Mouse (Mus musculus) lung, postnatal 36 days (tissue): ENCODE measurements around the gene Gal3st1.
"Not testable (repeated sequence)": the region's sequence is repeated elsewhere in the genome, so short reads cannot be mapped to it uniquely, and the experiment has no call there.

Experiments
- DNase-seq: peaks from one replicate; pipeline ENCODE4 v3.0.0; 2022; ENCODE audit warnings: mixed read lengths

Gene Gal3st1

DNA sequence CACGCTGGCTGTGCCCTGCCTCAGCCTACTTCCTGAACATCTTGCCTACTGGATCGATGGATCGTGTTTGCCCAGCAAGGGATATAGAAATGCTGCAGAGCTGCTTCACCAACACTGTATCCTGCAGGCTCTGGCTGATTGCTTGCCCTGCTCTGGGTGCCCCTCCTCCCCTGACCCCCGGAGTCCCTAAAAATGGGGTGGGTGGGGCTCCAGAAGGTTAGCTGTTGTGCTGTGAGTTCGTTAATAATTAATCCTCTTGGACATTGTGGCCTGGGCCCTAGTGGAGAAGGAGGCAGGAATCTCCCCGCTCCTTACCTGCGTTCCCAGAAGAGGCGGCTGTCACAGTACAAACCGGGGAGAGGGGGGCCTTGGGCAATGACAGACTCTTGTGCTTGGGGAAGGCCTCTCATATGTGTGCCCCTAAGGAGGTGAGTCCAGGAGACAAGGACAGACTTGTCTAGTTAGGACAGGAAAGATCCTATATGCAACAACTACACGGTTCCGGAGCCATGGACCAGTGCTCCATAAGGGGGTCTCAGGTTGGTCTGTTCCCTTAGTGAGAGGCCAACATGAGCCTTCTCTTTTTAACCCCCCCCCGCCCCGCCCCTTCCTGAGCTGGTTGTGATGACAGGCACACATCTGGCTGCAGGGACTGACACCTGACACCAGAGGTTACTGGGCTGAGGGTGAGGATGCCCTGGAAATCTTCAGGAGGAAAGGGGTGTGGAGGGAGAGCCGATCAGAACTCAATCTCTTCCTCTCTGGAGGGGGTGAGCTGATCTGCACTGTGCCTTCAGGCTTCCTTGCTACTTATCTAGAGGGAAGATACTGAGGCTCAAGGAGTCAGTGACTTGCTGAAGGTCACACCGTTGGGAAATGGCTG is 668 bp downstream of the Gal3st1 start:
- DNase-seq, result peak; percentile 65

DNA sequence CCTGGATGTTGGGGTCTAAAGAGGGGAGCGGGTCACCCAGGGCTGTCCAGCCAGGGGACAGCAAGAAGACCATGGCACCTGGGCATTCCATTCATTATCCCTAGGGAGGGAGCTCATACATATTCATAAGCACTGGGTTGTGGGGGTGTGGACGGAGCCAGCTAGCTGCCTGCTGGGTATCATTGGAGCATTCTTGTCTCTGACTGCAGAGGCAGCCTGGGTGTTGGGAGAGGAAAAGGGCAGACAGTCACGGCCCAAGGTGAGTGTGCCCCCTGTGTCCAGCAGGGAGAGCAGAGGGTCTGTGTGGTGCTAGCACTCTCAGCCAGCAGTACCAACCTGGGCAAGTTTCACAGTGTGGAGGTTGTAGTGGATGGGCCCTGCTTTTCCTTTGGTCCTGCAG is 6.3 kb downstream of the Gal3st1 start:
- no peak for DNase-seq

DNA sequence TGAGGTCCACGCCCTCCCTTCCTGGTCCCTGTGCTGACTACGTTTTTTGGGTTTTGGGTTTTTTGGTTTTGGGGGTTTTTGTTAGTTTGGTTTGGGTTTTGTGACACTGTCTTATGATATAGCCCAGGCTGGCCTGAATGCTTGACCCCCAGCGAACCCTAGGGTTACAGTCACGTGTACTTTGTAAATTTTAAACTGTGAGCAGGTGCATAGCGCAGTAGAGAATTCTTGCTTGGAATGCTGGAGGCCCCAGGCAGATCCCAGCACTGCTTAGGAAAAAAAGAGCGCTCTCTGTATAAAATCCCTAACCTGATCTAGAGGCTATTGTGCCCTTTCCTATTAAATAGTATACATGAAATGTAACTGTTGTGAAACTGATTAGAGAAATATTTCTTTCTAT is 9.7 kb downstream of the Gal3st1 start:
- no peak for DNase-seq

DNA sequence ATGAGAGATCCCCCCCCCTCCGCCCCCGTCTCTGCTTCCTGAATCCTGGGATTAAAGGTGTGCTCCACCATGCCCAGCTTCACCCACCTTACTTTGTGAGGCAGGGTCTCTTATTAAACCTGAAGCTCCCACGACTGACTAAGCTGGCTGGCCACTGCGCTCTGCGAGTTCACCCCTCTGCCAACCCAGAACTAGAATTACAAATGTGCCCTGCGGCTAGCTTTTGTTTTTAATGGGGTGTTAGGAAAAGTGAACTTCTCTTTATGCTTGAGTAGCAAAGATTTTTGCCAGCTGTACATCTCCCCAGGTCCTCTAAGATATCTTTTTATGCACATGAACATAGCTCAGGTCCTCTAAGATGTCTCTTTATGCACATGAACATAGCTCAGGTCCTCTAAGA is 10.5 kb downstream of the Gal3st1 start:
- no peak for DNase-seq

DNA sequence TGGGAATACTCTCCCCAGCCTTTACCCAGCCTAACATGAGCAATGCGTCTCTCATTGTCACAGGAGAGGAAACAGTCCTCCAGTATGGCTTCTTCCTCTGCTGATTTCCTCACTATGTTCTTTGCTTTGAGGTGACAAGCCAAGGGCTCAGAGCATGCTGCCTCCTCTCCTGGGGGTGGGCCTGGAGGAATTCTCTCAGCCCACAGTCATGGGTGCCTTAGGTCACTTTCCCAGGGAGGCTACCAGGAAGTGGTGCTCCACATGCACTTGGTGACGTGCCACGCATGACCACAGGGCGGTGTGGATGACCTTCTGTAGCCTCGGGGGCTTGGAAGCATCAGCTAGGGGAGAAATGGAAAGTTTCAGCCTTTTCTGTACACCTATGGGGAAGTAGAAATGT is 12.1 kb downstream of the Gal3st1 start:
- DNase-seq, result no peak

DNA sequence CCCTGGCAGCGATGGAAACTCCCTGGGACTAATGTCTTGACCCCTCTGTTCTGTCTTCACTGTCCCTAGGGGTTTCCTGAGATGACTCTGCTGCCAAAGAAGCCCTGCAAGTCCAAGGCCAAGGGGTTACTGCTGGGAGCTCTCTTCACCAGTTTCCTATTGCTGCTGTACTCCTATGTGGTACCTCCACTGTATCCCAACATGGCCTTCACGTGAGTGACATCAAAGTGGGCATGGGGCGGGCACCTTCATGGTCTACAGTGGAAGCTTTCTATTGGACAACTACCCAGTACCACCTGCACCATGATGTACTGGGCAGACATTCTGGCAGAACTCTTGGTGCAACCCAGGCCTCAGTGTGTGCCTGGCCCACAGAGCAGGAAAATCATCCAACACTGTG is 13.4 kb downstream of the Gal3st1 start:
- no peak for DNase-seq

DNA sequence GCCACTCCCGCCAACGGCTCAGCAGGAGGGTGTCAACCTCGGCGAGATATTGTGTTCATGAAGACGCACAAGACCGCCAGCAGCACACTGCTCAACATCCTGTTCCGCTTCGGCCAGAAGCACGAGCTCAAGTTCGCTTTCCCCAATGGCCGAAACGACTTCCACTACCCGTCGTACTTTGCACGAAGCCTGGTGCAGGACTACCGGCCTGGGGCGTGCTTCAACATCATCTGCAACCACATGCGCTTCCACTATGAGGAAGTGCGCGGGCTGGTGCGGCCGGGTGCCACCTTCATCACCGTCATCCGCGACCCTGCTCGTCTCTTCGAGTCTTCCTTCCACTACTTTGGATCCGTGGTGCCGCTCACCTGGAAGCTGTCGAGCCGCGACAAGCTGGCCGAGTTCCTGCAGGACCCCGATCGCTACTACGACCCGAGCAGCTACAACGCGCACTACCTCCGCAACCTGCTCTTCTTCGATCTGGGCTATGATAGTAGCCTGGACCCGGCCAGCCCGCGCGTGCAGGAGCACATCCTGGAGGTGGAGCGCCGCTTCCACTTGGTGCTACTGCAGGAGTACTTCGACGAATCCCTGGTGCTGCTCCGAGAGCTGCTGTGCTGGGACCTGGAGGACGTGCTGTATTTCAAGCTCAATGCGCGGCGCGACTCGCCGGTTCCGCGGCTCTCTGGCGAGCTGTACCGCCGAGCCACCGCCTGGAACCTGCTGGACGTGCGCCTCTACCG is 14.7 kb downstream of the Gal3st1 start:
- DNase-seq, result no peak

DNA sequence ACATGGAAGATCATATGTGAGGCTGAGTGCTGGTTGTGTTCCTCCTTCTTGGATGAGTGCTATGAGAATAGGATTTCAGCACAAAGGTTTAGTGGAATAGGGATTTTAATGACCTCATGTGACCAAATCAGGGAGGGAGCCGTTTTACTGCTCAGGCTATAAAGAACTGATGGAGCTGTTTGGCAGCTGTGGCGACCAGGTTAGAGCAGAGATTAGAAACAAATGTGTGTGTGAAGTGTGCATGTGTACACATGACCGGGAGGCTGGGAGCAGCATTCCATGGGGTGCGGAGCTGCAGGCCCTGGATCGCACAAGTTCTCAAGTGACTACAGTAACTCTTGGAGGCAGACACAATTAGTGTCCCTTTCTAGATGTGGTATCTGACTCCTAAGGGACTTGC is 16.1 kb downstream of the Gal3st1 start:
- no peak for DNase-seq

DNA sequence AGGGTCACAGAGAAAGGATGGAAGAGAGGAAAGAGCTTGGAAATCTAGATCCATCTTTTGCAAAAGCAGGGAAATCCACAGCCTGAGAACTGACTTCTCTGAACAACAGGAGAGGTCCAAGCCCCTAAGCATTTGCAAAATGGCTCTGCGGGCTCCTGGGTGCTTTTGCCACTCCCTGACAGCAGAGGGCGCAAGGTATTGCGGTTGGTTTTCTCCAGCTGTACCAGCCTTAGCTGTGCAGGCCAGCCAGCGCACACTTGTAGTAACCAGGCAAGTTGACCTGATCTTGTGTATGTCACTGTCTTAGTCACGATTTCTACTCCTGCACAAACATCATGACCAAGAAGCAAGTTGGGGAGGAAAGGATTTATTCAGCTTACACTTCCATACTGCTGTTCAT is 18.2 kb downstream of the Gal3st1 start:
- peak; percentile 76 for DNase-seq

DNA sequence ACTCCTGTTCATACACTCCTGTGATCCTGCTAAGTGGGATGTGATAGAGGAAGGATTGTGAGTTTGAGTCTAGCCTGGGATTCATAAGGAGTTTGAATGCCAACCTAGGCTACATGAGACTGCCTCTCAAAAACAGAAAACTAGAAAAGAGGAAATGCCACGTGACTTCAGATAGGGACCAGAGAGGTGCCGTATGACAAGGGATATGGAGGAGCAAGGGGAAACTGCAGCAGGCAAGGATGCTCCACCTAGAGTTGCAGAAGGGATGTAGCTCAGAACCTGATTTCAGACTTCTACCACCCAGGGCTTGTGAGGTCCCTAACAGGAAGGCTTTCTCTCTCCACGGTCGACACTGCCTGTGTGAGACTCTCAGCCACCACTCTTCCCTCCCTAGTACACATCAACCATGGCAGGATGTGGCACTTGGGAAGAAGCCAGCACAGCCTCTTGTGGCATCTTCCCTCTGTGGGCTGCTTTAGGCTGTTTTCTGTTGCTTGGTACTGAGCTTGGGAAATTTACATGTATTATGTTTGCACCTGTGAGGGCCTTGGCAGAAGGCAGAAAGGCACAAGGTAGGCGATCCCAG is 21.9 kb downstream of the Gal3st1 start:
- DNase-seq, result no peak

DNA sequence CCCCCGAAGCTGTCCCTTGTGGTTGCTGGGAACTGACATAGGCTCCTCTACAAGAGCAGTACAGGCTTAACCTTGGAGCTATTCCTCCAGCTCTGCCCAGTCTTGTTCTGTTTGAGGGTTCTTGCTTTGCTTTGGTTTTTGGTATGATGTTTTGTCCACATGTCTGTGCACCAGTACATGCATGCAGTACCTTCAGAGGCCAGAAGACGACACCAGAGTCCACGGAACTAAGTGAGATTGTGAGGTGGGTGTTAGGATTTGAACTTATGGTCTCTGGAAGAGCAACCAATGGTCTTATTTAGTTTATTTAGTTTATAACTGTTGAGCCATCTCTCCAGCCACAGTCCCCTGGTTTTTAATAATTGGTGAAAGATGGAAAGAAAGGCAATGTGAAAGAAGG is 23.0 kb downstream of the Gal3st1 start:
- DNase-seq, result no peak

DNA sequence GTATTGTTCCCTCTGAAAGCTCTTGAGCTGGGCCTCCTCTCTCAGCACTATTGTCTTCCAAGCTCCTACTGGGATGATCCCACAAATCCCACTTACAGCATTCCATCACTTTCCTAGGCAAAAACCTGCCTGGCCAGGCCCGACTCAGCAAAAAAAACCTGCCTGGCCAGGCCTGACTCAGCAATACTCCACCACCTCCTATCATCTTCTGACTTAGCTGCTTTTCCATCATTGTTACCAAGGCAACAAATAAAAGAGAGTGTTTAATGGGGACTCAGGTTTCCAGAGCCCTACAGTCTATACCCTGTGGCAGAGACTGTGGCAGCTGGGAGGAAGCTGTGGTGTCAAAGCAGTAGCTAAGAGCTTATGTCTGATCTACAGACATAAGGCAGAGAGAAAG is 29.2 kb downstream of the Gal3st1 start:
- DNase-seq, result no peak

DNA sequence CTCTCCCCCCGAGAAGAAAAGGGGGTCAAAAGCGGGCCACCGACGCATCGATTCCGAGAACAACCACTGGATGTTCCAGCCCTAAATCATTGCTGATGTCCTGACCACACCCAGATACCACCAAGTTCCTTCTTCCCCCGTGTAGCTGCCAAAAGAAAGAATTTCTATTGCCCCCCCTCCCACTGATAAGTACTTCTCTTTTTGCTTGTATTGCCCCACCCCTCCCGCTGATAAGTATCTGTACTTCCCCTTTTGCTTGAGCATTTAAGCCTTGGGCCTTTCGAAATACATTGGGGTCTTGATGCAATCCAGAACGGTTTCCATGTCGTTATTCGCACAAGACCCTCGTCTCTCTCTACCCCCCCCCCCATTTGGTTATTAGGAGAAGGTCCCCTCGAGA is 32.4 kb downstream of the Gal3st1 start:
- DNase-seq, result not testable (repeated sequence)

DNA sequence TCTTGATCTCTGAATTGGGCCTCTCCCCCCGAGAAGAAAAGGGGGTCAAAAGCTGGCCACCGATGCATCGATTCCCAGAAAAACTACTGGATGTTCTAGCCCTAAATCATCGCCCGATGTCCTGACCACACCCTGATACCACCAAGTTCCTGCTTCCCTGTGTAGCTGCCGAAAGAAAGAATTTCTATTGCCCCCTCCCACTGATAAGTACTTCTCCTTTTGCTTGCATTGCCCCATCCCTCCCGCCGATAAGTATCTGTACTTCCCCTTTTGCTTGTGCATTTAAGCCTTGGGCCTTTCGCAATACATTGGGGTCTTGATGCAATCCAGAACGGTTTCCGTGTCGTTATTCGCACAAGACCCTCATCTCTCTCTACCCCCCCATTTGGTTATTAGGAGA is 38.7 kb downstream of the Gal3st1 start:
- DNase-seq, result not testable (repeated sequence)

DNA sequence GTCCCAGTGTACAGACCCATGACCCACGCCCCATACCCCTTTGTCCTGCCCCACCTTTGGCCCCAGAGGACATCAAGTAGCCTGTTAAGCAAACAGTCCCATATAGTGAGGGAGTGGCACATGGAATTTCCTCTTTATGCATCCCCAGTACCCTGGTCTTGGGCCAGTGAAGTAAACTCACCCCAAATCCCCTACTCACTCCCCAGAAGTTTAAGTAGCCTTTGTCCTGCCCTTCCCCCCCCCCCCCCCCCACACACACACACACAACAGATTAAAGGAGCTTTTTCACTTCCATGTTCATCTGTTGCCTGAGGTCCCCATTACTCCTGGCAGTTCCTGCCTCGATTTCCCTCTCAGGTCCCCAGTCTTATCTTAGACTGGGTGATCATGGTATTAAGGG is 39.9 kb downstream of the Gal3st1 start:
- DNase-seq, result no peak

DNA sequence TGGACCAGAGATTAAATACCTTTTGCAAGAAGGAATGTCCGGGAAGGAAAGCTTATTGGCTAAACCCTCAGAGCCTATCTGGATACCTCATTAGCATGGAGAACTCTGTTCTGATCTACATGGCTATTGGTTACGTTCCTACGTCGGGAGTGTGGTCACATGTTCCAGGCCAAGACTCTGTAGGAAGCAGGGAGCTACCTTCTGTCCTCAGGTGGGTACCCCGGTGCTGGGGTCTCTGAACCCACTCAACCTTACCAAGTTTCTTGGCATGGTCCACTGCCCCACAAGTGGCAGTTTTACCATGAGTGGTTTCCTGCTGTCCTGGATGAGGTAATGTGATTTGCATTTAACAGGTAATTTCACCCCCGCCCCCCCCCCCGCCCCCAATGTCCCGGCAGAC is 43.6 kb downstream of the Gal3st1 start:
- no peak for DNase-seq

DNA sequence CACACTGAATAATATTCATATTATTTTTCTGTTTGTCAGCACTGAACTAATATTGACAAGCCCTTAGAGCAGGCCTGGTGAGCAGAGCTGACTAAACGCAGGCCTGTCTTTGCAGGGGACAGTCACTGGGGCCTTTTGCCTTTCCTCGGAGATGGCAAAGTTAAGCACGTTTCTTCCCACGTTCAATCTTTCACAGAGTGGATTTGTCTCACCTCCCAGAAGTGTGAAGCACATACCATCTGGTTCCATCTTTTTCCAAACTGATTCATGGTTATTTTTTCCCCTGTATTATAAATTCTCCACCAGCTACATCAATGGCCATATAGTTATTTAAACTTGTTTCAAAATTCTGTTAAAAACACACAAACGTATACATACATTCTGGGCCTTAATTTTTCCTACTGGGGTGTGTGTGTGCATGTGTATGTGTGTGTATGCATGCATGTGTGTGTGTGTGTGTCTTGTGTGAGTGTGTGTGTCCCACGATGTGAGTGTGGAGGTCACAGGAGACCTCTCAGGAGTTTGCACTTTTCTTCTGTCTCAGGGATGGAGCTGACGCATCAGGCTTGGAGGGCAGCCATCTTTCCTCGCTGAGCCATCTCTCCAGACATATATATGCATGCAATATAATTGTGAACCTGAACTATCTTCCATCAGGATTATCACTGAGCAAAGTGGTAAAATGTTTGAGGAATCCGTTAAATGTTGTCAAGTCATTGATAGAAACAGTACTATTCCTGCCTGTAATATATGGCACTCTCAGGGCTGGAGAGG is 44.3 kb downstream of the Gal3st1 start:
- DNase-seq, result no peak

DNA sequence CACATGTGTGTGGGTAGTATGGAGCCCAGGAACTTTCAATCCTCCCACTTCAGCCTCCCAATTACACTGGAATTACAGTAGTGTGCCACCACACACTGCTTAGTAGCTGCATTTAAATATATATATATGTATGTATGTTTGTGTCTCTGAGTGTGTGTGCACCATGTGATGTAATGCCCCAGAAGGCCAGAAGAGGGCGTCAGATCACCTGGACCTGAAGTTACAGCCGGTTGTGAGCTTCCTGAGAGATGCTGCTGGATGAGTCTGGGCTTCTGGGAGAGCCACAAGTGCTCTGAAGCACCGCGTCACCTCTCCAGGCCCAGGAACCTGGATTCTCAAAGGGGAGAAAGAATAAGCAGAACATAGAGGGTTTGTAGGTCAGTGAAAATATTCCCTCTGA is 45.9 kb downstream of the Gal3st1 start:
- DNase-seq, result no peak

DNA sequence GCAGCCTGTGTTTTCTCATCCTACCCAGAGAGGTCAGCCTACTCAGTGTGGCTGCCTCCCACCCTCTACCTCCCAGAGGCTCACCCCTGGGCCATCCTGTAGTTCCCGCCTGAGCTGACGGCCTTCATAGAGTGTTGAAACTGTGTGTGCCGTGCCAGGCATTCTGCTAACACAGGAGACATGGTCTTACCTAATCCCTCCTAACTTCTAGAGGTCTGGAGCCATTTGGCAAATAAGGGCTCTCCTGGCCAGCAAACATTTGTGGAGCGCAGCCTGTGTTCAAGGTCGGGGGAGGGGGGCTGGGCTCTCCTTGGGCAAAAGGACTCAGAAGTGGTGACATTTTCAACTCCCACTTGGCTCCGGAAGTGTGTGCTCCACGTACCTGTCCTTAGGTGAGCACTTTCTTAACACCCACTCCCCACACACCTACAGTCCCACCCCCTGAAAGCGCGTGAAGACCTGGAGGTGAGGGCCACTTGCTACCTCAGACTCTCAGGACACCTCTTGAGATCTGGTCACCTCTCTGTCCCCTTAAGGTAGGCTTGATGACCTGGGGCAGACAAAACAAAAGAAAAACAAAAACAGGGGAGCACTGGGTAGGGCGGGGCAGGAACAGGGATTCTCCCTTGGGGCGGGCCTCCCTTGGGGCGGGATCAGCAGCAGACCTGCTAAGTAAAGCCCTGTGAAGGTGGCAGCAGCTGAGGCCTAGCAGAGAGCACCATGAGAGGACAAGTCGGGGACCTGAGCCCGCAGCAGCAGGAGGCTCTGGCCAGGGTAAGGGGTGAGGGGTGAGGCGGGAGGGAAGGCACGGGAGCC is 47.9 kb downstream of the Gal3st1 start, which contains the start of gene Sec14l4:
Gene Sec14l4 (plus strand): TSS at position 337 of the 816 bp plus-strand sequence.
- DNase-seq, result peak; percentile 85

DNA sequence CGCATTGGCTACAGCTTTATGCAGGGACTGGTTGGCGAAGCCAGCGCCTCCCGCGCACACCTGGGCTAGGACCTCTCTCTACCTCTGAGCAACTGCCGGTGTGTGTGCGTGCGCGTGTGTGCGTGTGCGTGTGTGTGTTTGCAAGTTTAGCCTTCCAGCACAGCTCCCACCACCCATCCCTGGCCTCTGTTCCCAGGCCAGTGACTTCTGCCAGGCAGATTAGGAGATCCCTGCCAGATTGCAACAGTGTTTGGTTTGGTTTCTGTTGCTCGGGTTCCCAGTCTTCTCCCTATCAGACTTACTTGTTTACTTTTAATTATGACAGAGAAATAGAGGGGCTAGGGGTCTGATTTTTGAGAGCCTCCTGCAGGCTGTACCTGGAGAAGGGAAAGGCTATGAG is 48.5 kb downstream of the Gal3st1 start:
- peak; percentile 32 for DNase-seq

DNA sequence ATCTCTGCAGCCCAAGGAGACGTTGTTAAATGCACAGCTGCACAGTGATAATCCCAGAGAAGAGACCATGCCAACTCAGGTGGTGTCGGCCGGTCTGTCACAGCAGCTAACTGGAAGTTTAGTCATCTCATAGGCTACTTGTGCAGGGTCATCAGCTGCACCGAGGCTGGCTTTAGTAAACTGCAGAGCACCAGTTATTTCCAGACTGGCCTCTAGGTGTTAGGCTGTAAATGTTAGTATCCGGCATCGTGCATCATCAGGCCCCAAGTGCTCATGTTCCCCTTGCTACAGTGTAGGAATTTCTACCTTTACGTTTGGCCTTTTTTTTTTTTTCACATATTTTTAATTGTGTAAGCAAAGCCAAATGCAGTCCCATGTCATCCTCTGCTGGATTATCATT is 50.0 kb downstream of the Gal3st1 start:
- DNase-seq, result no peak

DNA sequence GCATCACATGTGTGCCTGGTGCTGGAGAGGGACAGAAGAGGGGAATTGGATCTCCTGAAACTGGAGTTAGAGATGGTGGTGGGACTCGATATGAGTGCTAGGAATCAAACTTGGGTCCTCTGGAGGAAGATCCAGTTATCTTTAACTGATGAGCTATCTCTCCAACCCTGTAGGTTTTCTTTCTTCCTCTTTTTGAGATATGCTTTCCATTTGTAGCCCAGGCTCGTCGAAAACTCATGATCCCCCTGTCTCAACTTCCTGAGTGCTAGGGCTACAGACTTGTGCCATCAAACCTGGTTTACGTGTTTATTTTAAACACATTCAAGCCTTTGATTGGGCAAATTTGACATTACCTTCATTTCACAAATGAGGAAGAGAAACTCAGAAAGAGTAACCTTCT is 50.7 kb downstream of the Gal3st1 start:
- no peak for DNase-seq
